Mouse (Mus musculus): ENCODE measurements at regions not wholly inside any gene's neighbourhood (a gene's known extent, or its start where the extent isn't known, plus 50 kb on each side); places are given as distances from the start of the nearest gene placed in this dataset.

DNA sequence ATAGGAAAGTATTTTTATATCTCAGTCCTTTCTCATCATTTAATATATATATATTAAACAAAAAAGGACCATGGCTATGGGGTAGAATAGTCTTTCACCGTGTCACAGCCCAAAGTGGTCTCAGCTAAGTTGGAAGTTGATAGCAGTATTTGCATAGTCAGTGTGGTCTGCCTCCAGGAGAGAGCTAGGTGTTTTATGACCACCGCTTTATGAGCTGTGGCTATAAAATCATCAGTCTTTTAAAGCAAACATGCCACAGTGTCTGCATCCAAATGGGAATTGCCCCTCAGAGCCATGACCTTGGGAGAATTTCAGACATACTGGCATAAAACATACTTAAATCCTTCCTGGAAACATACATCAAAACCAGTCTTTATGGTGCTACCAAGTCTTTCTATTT, 140.9 kb upstream of the Cdkn2b start:
- H3ac ChIP-seq (ENCODE audit: control insufficient read depth, insufficient read length): no peak overlapping the region
- no peaks in the 10 kb centered on the region for H3K79me2 ChIP-seq (ENCODE audit: control insufficient read depth, insufficient read depth)
- H3K36me3 ChIP-seq (ENCODE audit: control insufficient read depth, insufficient read depth): no peaks in the 10 kb centered on the region
- H3K4me3 ChIP-seq: no peak overlapping the region
- no peak overlapping the region for H3K4me2 ChIP-seq (ENCODE audit: low read depth)
- TF ChIP-seq SRF (IDR thresholded peaks at IDR 0.05; ENCODE audit: control insufficient read depth, insufficient read length, low read depth) (no peak), CEBPB (IDR thresholded peaks at IDR 0.05; ENCODE audit: insufficient read depth, poor library complexity, severe bottlenecking) (no peak), MYOD1 (IDR thresholded peaks at IDR 0.05; ENCODE audit: control insufficient read depth in 1 of 3, insufficient read length in 2 of 3, low read depth in 2 of 3) (no peak), REST (IDR thresholded peaks at IDR 0.05; ENCODE audit: insufficient read depth, insufficient read length) (no peak), POLR2A (IDR thresholded peaks at IDR 0.05; ENCODE audit: insufficient read length, low read depth) (no peak), MYOG (IDR thresholded peaks at IDR 0.05; ENCODE audit: control insufficient read depth in 1 of 3, insufficient read depth in 1 of 3, insufficient read length in 2 of 3, low read depth in 2 of 3) (no peak), TCF12 (IDR thresholded peaks at IDR 0.05; ENCODE audit: insufficient read depth, poor library complexity, severe bottlenecking) (no peak), USF1 (IDR thresholded peaks at IDR 0.05; ENCODE audit: low read depth) (no peak)
- H3K27me3 ChIP-seq (ENCODE audit: control insufficient read depth, insufficient read depth, insufficient read length): no peaks in the 10 kb centered on the region

DNA sequence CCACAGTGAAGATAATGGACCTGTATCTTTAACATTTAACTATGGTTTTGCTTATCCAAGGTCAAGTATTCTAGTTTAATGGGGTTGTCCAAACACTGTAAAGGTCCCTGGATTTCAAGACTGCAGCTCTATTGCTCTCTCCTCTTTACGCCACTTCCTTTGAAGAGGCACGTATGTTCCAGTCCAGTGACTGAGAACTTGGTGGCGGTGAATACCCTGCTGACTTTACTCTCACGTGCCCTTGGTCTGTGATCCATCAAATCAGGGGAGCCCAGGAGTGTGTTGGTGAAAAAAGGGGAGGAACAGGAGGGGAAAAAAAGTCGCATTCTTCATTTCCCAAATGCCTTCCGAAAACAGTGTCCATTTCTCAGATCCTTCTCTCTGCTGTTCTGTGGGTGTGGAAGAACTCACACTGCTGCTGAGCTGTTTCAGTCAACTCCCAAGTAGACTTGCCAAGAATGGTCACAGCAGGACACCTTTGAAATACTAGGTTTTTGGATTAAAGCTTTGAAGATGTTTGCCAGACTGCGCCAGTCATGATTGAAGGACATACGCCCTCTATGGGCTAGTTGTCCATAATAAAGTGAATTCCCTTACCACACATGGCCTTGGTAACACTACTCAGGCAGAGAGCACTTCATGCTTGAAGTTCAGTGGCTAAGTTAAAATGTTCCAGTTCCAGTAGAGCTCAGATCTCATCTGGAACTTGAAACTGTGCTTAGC, 136.1 kb upstream of the Cdkn2b start:
- TF ChIP-seq SRF (IDR thresholded peaks at IDR 0.05; ENCODE audit: control insufficient read depth, insufficient read length, low read depth): no peak
- no peak for TF ChIP-seq TCF12 (IDR thresholded peaks at IDR 0.05; ENCODE audit: insufficient read depth, poor library complexity, severe bottlenecking)
- no peak for TF ChIP-seq E2F4 (IDR thresholded peaks at IDR 0.05; ENCODE audit: insufficient read depth)
- TF ChIP-seq POLR2A (IDR thresholded peaks at IDR 0.05; ENCODE audit: insufficient read length, low read depth): no peak
- TF ChIP-seq MAX (IDR thresholded peaks at IDR 0.05; ENCODE audit: low read depth): no peak
- no peak for TF ChIP-seq POLR2AphosphoS2 (IDR thresholded peaks at IDR 0.05; ENCODE audit: insufficient read length, low read depth)
- no peaks in the 10 kb centered on the region for H3K79me2 ChIP-seq (ENCODE audit: control insufficient read depth, insufficient read depth)
- no peaks in the 10 kb centered on the region for H3K36me3 ChIP-seq (ENCODE audit: control insufficient read depth, insufficient read depth)
- no peaks in the 10 kb centered on the region for H3K27me3 ChIP-seq (ENCODE audit: control insufficient read depth, insufficient read depth, insufficient read length)
- H3ac ChIP-seq (ENCODE audit: control insufficient read depth, insufficient read length): no peak overlapping the region
- no peak overlapping the region for H3K4me3 ChIP-seq
- no peak overlapping the region for H3K4me2 ChIP-seq (ENCODE audit: low read depth)

DNA sequence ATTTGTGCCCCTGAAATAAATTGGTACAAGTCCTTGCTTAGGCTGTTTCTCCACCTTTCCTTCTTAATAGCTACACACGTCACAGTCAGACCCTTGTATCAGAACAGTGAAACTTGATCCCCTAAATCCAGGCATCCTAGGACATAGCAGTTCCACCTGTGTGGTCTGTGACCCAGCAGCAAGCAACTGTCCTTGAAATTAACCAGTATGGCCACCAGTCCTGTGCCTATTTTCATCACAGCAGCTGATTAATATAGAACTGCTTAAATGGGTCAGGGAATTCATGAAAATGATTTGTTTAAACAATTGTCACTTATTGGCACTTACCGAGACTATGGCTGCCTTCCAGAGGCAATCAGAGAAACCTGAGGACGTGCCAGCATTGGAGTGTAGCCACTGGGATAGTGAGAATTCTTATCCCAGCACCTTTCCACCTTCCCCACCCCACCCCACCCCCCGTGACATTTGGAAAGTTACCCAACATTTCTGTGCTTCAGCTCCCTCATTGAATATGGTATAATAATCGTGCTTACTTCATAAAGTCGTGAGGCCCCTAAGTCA, 135.4 kb upstream of the Cdkn2b start:
- TF ChIP-seq TCF3 (IDR thresholded peaks at IDR 0.05; ENCODE audit: insufficient read length, low read depth) (no peak), REST (IDR thresholded peaks at IDR 0.05; ENCODE audit: insufficient read depth, insufficient read length) (no peak), CEBPB (IDR thresholded peaks at IDR 0.05; ENCODE audit: insufficient read depth, poor library complexity, severe bottlenecking) (no peak), E2F4 (IDR thresholded peaks at IDR 0.05; ENCODE audit: insufficient read depth) (no peak), SRF (IDR thresholded peaks at IDR 0.05; ENCODE audit: control insufficient read depth, insufficient read length, low read depth) (no peak), POLR2AphosphoS2 (IDR thresholded peaks at IDR 0.05; ENCODE audit: insufficient read length, low read depth) (no peak)
- H3K79me2 ChIP-seq (ENCODE audit: control insufficient read depth, insufficient read depth): no peaks in the 10 kb centered on the region
- H3K27me3 ChIP-seq (ENCODE audit: control insufficient read depth, insufficient read depth, insufficient read length): no peaks in the 10 kb centered on the region
- H3K36me3 ChIP-seq (ENCODE audit: control insufficient read depth, insufficient read depth): no peaks in the 10 kb centered on the region
- no peak overlapping the region for H3ac ChIP-seq (ENCODE audit: control insufficient read depth, insufficient read length)
- H3K4me3 ChIP-seq: no peak overlapping the region
- H3K4me2 ChIP-seq (ENCODE audit: low read depth): no peak overlapping the region

DNA sequence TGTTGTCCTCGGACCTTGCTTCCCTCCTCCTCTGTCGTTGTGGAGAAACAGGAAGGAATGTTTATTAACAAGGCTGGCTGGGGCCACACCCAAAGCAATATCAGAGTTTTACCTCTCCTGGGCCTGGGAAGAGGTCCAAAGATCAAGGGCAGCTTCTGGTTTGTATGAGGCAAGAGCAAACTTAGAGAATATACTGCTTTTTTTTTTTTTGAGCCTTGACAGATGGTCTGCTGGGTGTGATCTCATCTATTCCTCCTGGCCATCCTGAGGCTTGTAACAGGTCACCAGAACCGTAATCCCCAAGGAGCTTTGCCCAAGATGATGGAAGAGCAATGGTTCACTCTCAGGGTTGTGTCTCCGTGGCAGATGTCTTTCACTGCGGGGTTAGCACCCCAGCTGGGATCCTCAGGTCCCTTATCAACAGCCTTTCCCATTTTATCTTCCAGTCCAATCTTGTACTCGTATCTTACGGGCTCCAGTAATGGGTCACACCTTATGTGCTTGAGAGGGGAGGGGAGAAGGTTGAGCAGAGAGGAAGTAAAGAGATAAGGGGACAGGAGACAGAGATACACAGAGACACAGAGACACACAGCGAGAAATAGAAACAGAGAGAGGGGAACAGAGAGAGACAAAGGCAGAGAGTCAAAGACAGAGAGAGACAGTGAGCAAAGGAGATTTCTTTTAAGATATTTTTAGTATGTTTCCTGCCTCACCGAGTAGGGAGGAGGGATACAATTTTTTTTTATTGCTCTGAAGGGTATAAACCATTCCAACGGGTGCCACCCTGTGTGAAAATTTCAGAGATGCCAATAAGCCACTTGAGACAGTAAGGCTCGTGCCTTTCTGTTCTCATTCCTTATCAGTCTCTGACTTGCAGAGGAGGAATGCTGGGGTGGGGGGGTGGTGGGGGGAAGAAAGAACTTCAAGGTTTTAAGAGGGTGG, 134.6 kb upstream of the Cdkn2b start:
- no peaks in the 10 kb centered on the region for H3K36me3 ChIP-seq (ENCODE audit: control insufficient read depth, insufficient read depth)
- no peak overlapping the region for H3K4me3 ChIP-seq
- H3K27me3 ChIP-seq (ENCODE audit: control insufficient read depth, insufficient read depth, insufficient read length): no peaks in the 10 kb centered on the region
- H3ac ChIP-seq (ENCODE audit: control insufficient read depth, insufficient read length): no peak overlapping the region
- H3K4me2 ChIP-seq (ENCODE audit: low read depth): no peak overlapping the region
- no peaks in the 10 kb centered on the region for H3K79me2 ChIP-seq (ENCODE audit: control insufficient read depth, insufficient read depth)
- no peak for TF ChIP-seq USF1 (IDR thresholded peaks at IDR 0.05; ENCODE audit: low read depth)
- TF ChIP-seq E2F4 (IDR thresholded peaks at IDR 0.05; ENCODE audit: insufficient read depth): no peak
- TF ChIP-seq MAX (IDR thresholded peaks at IDR 0.05; ENCODE audit: low read depth): no peak
- no peak for TF ChIP-seq POLR2AphosphoS2 (IDR thresholded peaks at IDR 0.05; ENCODE audit: insufficient read length, low read depth)
- TF ChIP-seq TCF12 (IDR thresholded peaks at IDR 0.05; ENCODE audit: insufficient read depth, poor library complexity, severe bottlenecking): no peak
- no peak for TF ChIP-seq MYOG (IDR thresholded peaks at IDR 0.05; ENCODE audit: control insufficient read depth in 1 of 3, insufficient read depth in 1 of 3, insufficient read length in 2 of 3, low read depth in 2 of 3)
- no peak for TF ChIP-seq SRF (IDR thresholded peaks at IDR 0.05; ENCODE audit: control insufficient read depth, insufficient read length, low read depth)
- TF ChIP-seq REST (IDR thresholded peaks at IDR 0.05; ENCODE audit: insufficient read depth, insufficient read length): no peak
- no peak for TF ChIP-seq POLR2A (IDR thresholded peaks at IDR 0.05; ENCODE audit: insufficient read length, low read depth)
- TF ChIP-seq CEBPB (IDR thresholded peaks at IDR 0.05; ENCODE audit: insufficient read depth, poor library complexity, severe bottlenecking): no peak
- TF ChIP-seq MYOD1 (IDR thresholded peaks at IDR 0.05; ENCODE audit: control insufficient read depth in 1 of 3, insufficient read length in 2 of 3, low read depth in 2 of 3): no peak
- TF ChIP-seq TCF3 (IDR thresholded peaks at IDR 0.05; ENCODE audit: insufficient read length, low read depth): no peak

Data from myocyte (in vitro differentiated cells).